Mouse (Mus musculus) embryonic facial prominence, embryonic 15.5 days (tissue): ENCODE measurements around the gene Dcst1. TPM values are rescaled to one million over a fixed set of nuclear protein-coding genes. Genes with fewer than 3 reads are reported as not detected.
A peak's percentile ranks its signal among the peaks of the same experiment; 100 is the strongest.

Experiments used
- ATAC-seq: fragments of 200-750 bp; cut with Nextera tagmentation; 2 replicates; pipeline ENCODE4 v1.8.0; 2017; ENCODE audit warnings: low read depth, moderate TSS enrichment; ENCODE audit not compliant: insufficient number of reproducible peaks, low FRiP score, low TSS enrichment
- H3K27ac ChIP-seq: fragments of 300-500 bp; sonication (generic); replicated peaks from 2 replicates; pipeline ENCODE4 v1.5.1; 2015; ENCODE audit warnings: mild to moderate bottlenecking, inconsistent platforms
- H3K27me3 ChIP-seq: fragments of 300-500 bp; sonication (generic); 2 replicates; pipeline ENCODE4 v1.6.1; 2015; ENCODE audit warnings: inconsistent platforms
- H3K36me3 ChIP-seq: fragments of 300-500 bp; sonication (generic); 2 replicates; pipeline ENCODE4 v1.6.1; 2015; ENCODE audit warnings: mild to moderate bottlenecking, inconsistent platforms
- H3K4me1 ChIP-seq: fragments of 300-500 bp; sonication (generic); 2 replicates; pipeline ENCODE4 v1.6.1; 2015; ENCODE audit warnings: inconsistent platforms
- H3K4me2 ChIP-seq: fragments of 300-500 bp; sonication (generic); replicated peaks from 2 replicates; pipeline ENCODE4 v1.6.1; 2015; ENCODE audit warnings: mild to moderate bottlenecking, inconsistent platforms
- H3K4me3 ChIP-seq: fragments of 300-500 bp; sonication (generic); replicated peaks from 2 replicates; pipeline ENCODE4 v1.5.1; 2015; ENCODE audit warnings: mild to moderate bottlenecking, inconsistent platforms
- H3K9ac ChIP-seq: fragments of 300-500 bp; sonication (generic); 2 replicates; pipeline ENCODE4 v1.6.1; 2015; ENCODE audit warnings: inconsistent platforms
- H3K9me3 ChIP-seq: fragments of 300-500 bp; sonication (generic); replicated peaks from 2 replicates; pipeline ENCODE4 v1.6.1; 2016; ENCODE audit warnings: inconsistent platforms
- WGBS: fragments of 180-500 bp; shearing (Covaris S2); methylation state at CpG from one replicate; pipeline ENCODE4 v1.1.7; 2015; 5-methylcytosine and 5-hydroxymethylcytosine counted together
- polyA plus RNA-seq: library from polyadenylated mRNA; unstranded; fragments of >200 nt; fragmentation: Nextera tagmentation; extraction: Ambion mirVana; gene quantifications from 2 replicates; pipeline ENCODE4 v1.2.1, GENCODE M21; 2015

The Dcst1 gene
- polyA plus RNA-seq, 1 experiment from 2014 or later, result 0.64 TPM

DNA sequence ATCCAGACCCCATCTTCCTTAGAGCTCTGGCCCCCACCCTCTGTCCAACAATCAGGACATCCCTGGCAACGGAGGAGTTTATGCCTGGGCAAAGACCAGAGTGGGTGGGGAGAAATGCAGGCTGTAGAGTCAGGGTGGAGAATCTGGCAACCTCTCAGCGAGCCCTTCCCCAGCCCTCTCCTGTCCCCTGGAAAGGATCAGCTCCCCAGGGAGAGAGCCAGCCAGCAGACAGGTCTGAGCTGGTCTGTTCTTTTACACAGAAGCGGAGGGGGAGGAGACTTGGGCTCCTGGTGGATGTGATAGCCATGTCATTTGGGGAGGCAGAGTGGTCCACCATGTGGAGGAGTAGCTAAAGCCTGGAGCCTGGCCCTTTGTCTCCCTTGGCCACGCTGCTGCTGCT lies 36.4 kb downstream of the Dcst1 start:
- peaks cover 31% of the 10 kb centered on the region for H3K4me1 ChIP-seq

DNA sequence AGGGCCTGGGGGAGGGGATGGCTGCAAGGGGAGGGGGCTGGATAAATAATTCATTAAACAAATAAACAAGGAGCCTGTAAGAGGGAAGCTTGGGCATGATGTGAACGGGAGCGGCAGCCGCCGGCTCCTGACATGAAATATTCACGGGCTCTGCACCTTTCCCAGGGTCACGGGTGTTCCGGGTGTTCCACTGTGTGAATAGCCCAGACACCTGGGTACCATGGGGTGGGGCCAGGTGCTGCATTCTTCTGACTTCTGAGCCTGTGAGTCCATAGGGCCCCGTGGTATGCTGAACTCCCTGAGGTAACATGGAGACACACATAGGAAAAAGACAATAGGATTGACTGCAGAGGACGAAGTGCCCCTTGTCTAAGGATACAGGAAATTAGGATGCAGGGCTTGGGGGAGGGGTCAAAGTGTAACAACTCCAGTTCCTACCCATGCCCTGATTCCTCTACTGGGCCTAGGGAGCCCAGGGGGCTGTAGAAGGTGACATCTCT lies 37.6 kb downstream of the Dcst1 start:
- no peaks in the 10 kb centered on the region for H3K9me3 ChIP-seq
- peaks cover 27% of the 10 kb centered on the region for H3K4me1 ChIP-seq
- no peak overlapping the region for H3K4me3 ChIP-seq
- no peak overlapping the region for H3K9ac ChIP-seq
- H3K4me2 ChIP-seq, result no peak overlapping the region
- 0 out of 2 replicates have a peak, but pooled peaks cover 2% of the 10 kb centered on the region for H3K36me3 ChIP-seq
- no peak overlapping the region for H3K27ac ChIP-seq
- 43% methylated on average over 9 of the region's 9 CpGs for WGBS
- ATAC-seq, result no peak
- H3K27me3 ChIP-seq, result no peaks in the 10 kb centered on the region

More for the DNA sequence above, 36.4 kb downstream of the Dcst1 start:
- Histone ChIP-seq H3K27me3 (no peaks in the 10 kb centered on the region), H3K4me3 (no peak overlapping the region), H3K4me2 (peak overlapping the region; percentile 21; the same call in 1 of the 2 replicates), H3K36me3 (peaks cover 11% of the 10 kb centered on the region; the same call in 1 of the 2 replicates), H3K27ac (peak overlapping the region; percentile 80), H3K9me3 (no peaks in the 10 kb centered on the region), H3K9ac (no peak overlapping the region)
- WGBS, result 13% methylated on average over 4 of the region's 4 CpGs
- peak; percentile 49; the same call in 1 of the 2 replicates for ATAC-seq

DNA sequence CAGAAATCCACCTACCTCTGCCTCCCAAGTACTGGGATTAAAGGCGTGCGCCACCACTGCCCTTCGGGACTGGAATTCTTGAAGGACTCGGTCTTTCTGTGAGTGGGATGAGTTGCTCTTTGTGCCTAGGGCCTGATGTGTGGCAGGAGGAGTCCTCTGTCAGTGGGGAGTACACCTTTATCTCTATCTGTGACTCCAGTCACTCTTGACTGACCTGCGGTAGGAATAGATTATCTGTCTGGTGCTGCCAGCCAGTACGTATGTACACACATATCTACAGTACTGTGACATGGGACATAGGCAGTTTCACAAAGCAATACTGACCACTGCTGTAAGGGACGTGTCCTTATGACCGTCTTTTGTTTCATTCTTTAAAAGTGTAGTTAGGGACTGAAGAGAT lies 39.2 kb downstream of the Dcst1 start:
- no peak for ATAC-seq
- Histone ChIP-seq H3K9me3 (no peaks in the 10 kb centered on the region), H3K27me3 (no peaks in the 10 kb centered on the region), H3K36me3 (no peaks in the 10 kb centered on the region), H3K4me1 (peaks cover 28% of the 10 kb centered on the region), H3K4me2 (no peak overlapping the region), H3K9ac (no peak overlapping the region), H3K4me3 (no peak overlapping the region), H3K27ac (no peak overlapping the region)
- 89% methylated on average over 8 of the region's 8 CpGs for WGBS

DNA sequence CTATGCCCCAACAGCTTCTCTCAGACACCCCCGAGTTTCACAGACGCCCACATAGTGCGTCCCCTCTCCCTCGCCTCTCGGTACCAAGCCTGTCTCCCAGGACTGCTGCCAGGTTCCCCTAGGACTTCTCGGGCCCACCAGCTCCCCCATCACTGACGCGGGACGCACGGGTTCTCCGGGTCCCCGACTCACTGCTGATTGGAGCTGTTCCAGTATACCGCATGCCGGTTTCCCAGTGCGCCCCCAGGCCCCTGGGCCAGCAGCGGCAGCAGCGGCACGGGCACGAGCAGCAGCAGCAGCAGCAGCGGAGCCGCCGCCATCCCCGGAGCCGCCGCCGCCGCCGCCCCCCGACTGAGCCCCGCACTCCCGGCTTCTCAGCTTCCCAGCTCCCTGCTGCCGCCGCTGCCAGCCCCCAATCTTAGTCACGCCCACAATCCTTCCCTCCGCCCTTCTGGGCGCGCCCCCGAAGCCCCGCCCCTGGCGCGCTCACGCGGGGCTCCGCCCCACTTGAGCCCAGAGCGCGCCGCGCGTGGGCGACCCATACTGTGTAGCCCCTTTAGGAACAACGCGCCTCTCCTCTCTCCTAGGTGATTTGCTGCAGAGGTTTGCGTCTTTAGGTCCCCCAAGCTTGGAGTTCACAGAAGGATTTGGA lies 42.4 kb downstream of the Dcst1 start, which contains the start of gene Efna3:
Efna3 (minus strand) TSS at position 452 of the 652 bp plus-strand sequence.
- Histone ChIP-seq H3K36me3 (no peaks in the 10 kb centered on the region), H3K27ac (peak within 1 kb of the TSS; percentile 63), H3K4me3 (peak within 1 kb of the TSS; percentile 64), H3K4me2 (peak within 1 kb of the TSS; percentile 98), H3K9ac (peak within 1 kb of the TSS; percentile 41), H3K27me3 (peaks cover 28% of the 10 kb centered on the region), H3K4me1 (peaks cover 53% of the 10 kb centered on the region), H3K9me3 (no peaks in the 10 kb centered on the region)
- ATAC-seq, result peak; percentile 54; the same call in 1 of the 2 replicates
- under 1% methylated on average over 53 of the region's 53 CpGs for WGBS

DNA sequence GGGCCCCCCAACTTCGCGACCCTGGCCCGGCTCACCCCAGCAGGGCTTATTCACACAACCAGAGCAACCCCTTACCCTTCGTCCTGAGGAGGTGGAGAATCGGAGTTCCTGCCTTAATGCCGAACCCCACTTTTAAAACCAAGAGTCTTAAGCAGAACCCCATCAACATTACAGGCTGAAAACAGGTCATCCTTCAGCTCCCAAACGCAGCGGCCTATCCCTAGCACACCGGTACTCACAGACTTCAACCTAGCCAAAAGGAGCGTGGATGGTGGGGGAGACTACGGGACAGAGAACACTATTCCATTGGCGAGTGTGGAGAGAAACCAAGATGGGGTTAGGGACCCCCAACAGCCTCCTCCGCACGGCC lies 42.9 kb downstream of the Dcst1 start:
- no peaks in the 10 kb centered on the region for H3K36me3 ChIP-seq
- H3K9ac ChIP-seq, result peak overlapping the region; percentile 41
- no peaks in the 10 kb centered on the region for H3K9me3 ChIP-seq
- H3K4me3 ChIP-seq, result peak overlapping the region; percentile 64
- peak overlapping the region; percentile 63 for H3K27ac ChIP-seq
- under 1% methylated on average over 14 of the region's 14 CpGs for WGBS
- peak overlapping the region; percentile 98 for H3K4me2 ChIP-seq
- peaks cover 28% of the 10 kb centered on the region for H3K27me3 ChIP-seq
- H3K4me1 ChIP-seq, result peaks cover 58% of the 10 kb centered on the region
- no peak for ATAC-seq

DNA sequence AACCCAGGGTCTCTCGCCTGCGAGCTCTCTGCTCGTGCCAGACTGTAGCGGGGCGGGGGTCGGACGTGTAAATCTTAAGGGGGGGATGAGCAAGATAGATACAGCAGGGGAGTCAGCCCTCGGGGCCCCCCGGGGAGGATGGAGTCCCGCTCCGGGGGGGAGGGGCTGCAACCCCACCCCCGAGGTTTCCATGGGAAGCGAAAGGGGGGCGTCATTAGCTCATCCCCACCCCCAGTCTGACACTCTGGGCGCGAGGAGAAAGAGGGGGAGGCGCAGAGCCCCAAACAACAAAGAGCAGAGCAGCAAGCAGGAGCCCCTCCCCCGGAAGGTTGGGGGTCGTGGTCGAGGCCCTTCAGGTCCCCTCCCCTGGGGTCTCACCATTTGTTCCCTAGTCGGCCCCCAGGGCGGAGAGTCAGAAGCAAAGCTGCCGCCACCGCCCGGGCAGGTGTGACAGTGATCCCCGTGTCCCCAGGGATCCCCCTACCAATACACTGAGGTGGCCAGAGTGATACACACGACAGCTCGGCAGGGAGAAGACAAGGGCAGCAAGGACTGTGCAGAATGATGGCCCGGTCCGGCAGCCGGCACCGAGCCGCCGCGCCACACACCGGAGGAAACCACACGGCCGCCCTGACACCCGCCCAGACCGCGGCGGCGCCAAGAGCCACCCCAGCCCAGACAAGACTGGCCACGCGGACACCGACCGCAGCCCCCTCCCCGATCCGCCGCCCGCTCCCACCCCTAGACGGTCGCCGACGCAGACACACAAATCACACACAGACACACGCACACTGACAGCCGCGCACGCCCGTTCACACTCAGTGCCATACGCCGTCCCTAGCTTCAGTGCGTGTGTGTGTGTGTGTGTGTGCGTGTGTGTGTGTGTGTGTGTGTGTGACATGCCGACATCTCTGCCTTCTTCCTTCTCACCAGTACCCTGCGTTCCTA lies 43.6 kb downstream of the Dcst1 start:
- Histone ChIP-seq H3K36me3 (no peaks in the 10 kb centered on the region), H3K4me1 (peaks cover 64% of the 10 kb centered on the region), H3K4me3 (peak overlapping the region; percentile 64), H3K4me2 (peak overlapping the region; percentile 98), H3K27ac (peak overlapping the region; percentile 63), H3K9ac (peak overlapping the region; percentile 41), H3K27me3 (peaks cover 28% of the 10 kb centered on the region), H3K9me3 (no peaks in the 10 kb centered on the region)
- no peak for ATAC-seq
- WGBS, result 1% methylated on average over 66 of the region's 66 CpGs

DNA sequence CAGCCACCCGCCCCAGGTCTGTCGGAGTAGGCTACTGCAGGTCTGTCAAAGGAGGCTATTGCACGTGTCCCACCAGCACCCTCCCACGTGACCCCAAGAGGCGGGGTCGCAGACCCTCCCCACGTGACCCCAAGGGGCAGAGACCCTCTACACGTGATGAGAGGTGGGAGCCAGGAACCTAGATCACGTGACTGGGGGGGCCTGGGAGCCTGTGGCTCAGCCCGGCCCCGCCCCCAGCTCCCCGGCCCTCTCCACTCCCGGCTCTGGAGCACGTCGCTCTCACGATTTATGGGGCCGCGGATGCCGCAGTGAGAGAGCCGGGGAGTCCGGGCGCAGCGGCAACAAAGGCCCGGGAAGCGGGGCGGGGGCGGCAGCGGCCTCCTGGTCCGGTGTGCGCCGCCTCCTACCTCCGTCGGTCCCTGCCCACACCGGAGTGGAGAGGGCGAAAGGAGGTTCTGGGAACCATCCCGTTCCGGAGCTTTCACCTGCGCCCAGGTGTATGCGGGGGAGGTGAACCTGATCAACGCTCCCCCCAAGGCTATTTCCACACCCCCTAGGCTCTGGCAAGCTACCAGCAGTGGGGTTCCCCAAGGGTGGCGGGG lies 44.4 kb downstream of the Dcst1 start:
- Histone ChIP-seq H3K9me3 (no peaks in the 10 kb centered on the region), H3K27ac (peak overlapping the region; percentile 63), H3K9ac (peak overlapping the region; percentile 41), H3K36me3 (no peaks in the 10 kb centered on the region), H3K4me2 (peak overlapping the region; percentile 98), H3K27me3 (peaks cover 28% of the 10 kb centered on the region), H3K4me3 (peak overlapping the region; percentile 64), H3K4me1 (peaks cover 71% of the 10 kb centered on the region)
- under 1% methylated on average over 39 of the region's 41 CpGs for WGBS
- ATAC-seq, result no peak

DNA sequence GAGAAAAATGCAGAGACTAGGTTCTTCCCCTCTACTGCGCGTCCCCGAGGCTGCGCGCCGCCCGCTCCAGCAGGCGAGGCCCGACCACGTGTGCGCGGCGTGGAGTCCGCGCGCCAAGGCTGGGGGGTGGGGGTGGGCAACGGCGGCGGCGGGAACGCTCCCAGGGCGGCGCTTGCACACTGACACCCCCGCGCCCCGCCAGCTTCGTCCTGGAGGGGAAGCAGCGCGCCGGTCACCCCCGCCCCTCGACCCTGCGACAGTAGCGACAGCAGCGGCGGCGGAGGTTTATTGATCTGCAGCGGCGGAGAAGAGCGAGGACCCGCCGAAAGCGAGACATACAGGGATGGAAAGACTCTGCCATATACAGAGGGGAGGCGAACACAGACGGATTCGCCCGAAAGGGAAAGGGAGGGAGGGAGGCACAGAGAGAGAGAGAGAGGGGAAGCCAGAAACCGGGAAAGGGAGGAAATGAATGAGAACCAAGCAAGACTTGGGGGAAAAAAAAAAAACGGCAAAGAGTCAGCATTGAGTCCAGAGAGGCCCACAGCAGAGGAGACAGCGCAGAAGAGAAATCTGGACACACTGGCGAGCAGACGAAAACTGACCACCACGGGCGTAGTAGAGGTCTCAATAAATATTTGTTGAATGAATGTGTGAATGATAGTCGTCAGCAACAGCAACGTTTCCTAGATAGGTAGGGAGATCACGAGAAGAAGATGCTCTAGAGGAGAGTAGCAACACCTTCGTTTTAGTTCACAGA lies 45.3 kb downstream of the Dcst1 start:
- Histone ChIP-seq H3K4me1 (peaks cover 81% of the 10 kb centered on the region), H3K4me2 (peak overlapping the region; percentile 98), H3K27ac (peak overlapping the region; percentile 63; the same call in 1 of the 2 replicates), H3K9me3 (no peaks in the 10 kb centered on the region), H3K4me3 (peak overlapping the region; percentile 64), H3K9ac (peak overlapping the region; percentile 31), H3K27me3 (peaks cover 28% of the 10 kb centered on the region), H3K36me3 (no peaks in the 10 kb centered on the region)
- 2% methylated on average over 58 of the region's 58 CpGs for WGBS
- no peak for ATAC-seq

DNA sequence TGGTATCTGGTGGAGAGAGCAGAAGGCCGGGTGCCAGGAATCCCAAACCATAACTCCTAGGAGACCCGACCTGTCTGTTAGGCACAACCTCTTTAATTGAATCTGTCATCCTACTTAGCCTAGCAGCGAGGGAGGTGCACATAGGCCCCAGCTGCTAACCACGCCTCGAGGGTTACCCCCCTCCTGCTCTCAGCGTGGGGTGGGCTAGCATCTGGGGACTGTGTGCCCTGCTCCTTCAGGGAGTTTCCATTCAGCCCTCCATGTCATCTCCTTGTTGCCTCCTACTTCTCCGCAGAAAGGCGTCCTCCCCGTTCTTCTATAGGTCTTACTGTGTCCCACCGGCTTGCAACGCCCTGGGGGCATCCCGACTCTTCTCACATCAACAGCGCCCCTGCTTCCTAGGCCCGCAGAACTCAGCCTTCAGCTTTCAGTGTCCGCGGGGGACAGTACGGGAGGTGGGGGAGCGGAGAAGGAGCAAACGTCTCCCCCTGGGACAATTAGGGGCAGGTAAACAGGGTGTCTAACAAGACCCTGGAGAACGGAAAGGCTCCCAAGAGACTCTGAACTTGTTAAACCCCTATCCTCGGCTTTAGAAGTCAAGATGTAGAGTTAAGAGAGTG lies 46.0 kb downstream of the Dcst1 start:
- Histone ChIP-seq H3K9ac (peak overlapping the region; percentile 31; the same call in 1 of the 2 replicates), H3K4me1 (peaks cover 85% of the 10 kb centered on the region), H3K27ac (peak overlapping the region; percentile 63; the same call in 1 of the 2 replicates), H3K9me3 (no peaks in the 10 kb centered on the region), H3K4me2 (peak overlapping the region; percentile 98), H3K27me3 (peaks cover 28% of the 10 kb centered on the region), H3K36me3 (no peaks in the 10 kb centered on the region), H3K4me3 (peak overlapping the region; percentile 64)
- no peak; the same call in 1 of the 2 replicates for ATAC-seq
- WGBS, result 7% methylated on average over 21 of the region's 21 CpGs

DNA sequence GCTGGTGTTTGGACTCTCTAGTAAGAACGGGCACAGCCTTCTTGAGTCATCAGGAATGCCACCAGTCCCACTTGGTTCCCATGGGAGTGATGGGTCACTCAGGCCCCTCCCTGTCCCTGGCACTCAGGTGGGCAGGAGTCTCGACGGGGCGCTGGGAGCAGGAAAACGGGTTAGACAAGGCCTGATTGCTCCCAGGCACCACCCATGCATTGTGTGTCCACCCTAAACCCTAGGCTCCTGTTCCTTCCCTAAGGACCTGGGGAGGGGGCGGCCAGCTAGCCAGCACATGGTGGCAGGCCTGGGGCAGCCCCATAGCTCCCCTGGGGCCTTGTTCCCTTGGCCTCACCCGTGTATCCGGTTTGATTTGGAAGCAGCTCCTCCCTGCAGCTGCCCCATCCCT lies 46.7 kb downstream of the Dcst1 start:
- no peaks in the 10 kb centered on the region for H3K9me3 ChIP-seq
- ATAC-seq, result no peak
- H3K9ac ChIP-seq, result no peak overlapping the region
- peak overlapping the region; percentile 98; the same call in 1 of the 2 replicates for H3K4me2 ChIP-seq
- peaks cover 28% of the 10 kb centered on the region for H3K27me3 ChIP-seq
- H3K4me3 ChIP-seq, result 0 out of 2 replicates have a peak overlapping the region, but pooled peaks have one; percentile 8
- WGBS, result 61% methylated on average over 8 of the region's 8 CpGs
- peaks cover 85% of the 10 kb centered on the region for H3K4me1 ChIP-seq
- 0 out of 2 replicates have a peak overlapping the region, but pooled peaks have one; percentile 63 for H3K27ac ChIP-seq
- no peaks in the 10 kb centered on the region for H3K36me3 ChIP-seq
